Comparison of ENCODE assay signal across 12 mouse cellular contexts in genomic region chr2:6884796-6885711, GRCm38 (mm10).
DNase-seq lines count a peak whose midpoint lies in the region; ATAC-seq and TF ChIP-seq lines count a peak whose summit lies in the region.
"Had no signal": no experiment of that assay in that cellular context is flagged by ENCODE, and none has a peak within 500 bp of the region (broad histone marks: within the 10 kb centered on the region; RNA-seq: fewer than 3 reads in every experiment).

No protein-coding gene starts in this region.

- TF ChIP-seq CTCF in gastrocnemius, adult 2 months (IDR thresholded peaks at IDR 0.05), result no peak

- no peaks in the 10 kb centered on the region for H3K36me3 ChIP-seq in embryonic facial prominence, embryonic 15.5 days
- no peaks in the 10 kb centered on the region for H3K36me3 ChIP-seq in hindbrain, embryonic 16.5 days (ENCODE audit: control insufficient read depth, insufficient read depth, low read length)
- H3K36me3 ChIP-seq in heart, embryonic 12.5 days, result no peaks in the 10 kb centered on the region
- H3K36me3 ChIP-seq: heart, embryonic 13.5 days; liver, embryonic 15.5 days; stomach, embryonic 15.5 days had no signal

- H3K4me2 ChIP-seq in embryonic facial prominence, embryonic 15.5 days (replicated peaks), result no peak overlapping the region
- peak overlapping the region; percentile 40 for H3K4me2 ChIP-seq in hindbrain, embryonic 16.5 days (ENCODE audit: low read length)
- H3K4me2 ChIP-seq in heart, embryonic 12.5 days, result no peak overlapping the region
- H3K4me2 ChIP-seq: heart, embryonic 13.5 days; liver, embryonic 15.5 days; stomach, embryonic 15.5 days had no signal

- no peak overlapping the region for H3K9ac ChIP-seq in embryonic facial prominence, embryonic 15.5 days
- H3K9ac ChIP-seq in hindbrain, embryonic 16.5 days (ENCODE audit: low read depth, low read length), result peak overlapping the region; percentile 70
- no peak overlapping the region for H3K9ac ChIP-seq in heart, embryonic 12.5 days
- H3K9ac ChIP-seq: heart, embryonic 13.5 days; liver, embryonic 15.5 days; stomach, embryonic 15.5 days had no signal

- H3K9me3 ChIP-seq in embryonic facial prominence, embryonic 15.5 days (replicated peaks), result no peaks in the 10 kb centered on the region
- H3K9me3 ChIP-seq in hindbrain, embryonic 16.5 days (ENCODE audit: control insufficient read depth, low read length), result no peaks in the 10 kb centered on the region
- H3K9me3 ChIP-seq in heart, embryonic 12.5 days (replicated peaks), result no peaks in the 10 kb centered on the region
- H3K9me3 ChIP-seq: heart, embryonic 13.5 days; liver, embryonic 15.5 days; stomach, embryonic 15.5 days had no signal

- 59% methylated on average over 8 of the region's 8 CpGs for WGBS in embryonic facial prominence, embryonic 15.5 days
- 14% methylated on average over 8 of the region's 8 CpGs for WGBS in hindbrain, embryonic 16.5 days
- WGBS in heart, embryonic 12.5 days, result 60% methylated on average over 8 of the region's 8 CpGs

- no peaks in the 10 kb centered on the region for H3K27me3 ChIP-seq in embryonic facial prominence, embryonic 15.5 days
- H3K27me3 ChIP-seq in hindbrain, embryonic 16.5 days (replicated peaks; ENCODE audit: control insufficient read depth, insufficient read depth, low read length), result no peaks in the 10 kb centered on the region
- H3K27me3 ChIP-seq in heart, embryonic 12.5 days (replicated peaks), result no peaks in the 10 kb centered on the region
- H3K27me3 ChIP-seq: heart, embryonic 13.5 days; liver, embryonic 15.5 days; stomach, embryonic 15.5 days had no signal

- intact Hi-C loops in gastrocnemius, adult 2 months (cut with DNase I), result no loop called here

- DNase-seq in gastrocnemius, adult 2 months, result no peak
- DNase-seq in gastrocnemius, adult 8-10 months (ENCODE audit: low spot score in 2 of 2), result no peak
- peak; percentile 77 for DNase-seq in retina, embryonic 14.5 days (ENCODE audit: low spot score)
- DNase-seq in kidney, adult 9 months, result no peak
- no peak for DNase-seq in right cerebral cortex, postnatal 36 days (ENCODE audit: low spot score in 2 of 2)
- DNase-seq: kidney, adult 11 months had no signal

- H3K27ac ChIP-seq in gastrocnemius, adult 2 months, result no peak overlapping the region
- H3K27ac ChIP-seq in embryonic facial prominence, embryonic 15.5 days (replicated peaks), result no peak overlapping the region
- H3K27ac ChIP-seq in hindbrain, embryonic 16.5 days (ENCODE audit: low read depth, low read length), result peak overlapping the region; percentile 86
- H3K27ac ChIP-seq in heart, embryonic 12.5 days (ENCODE audit: poor library complexity, severe bottlenecking), result no peak overlapping the region
- H3K27ac ChIP-seq: heart, embryonic 13.5 days; liver, embryonic 15.5 days; stomach, embryonic 15.5 days had no signal

- peak overlapping the region; percentile 15; the same call in 1 of the 2 replicates for H3K4me3 ChIP-seq in gastrocnemius, adult 2 months
- H3K4me3 ChIP-seq in embryonic facial prominence, embryonic 15.5 days (replicated peaks), result peak overlapping the region; percentile 19; the same call in 1 of the 2 replicates
- H3K4me3 ChIP-seq in hindbrain, embryonic 16.5 days (ENCODE audit: low read length), result peak overlapping the region; percentile 59
- no peak overlapping the region for H3K4me3 ChIP-seq in heart, embryonic 12.5 days
- H3K4me3 ChIP-seq: heart, embryonic 13.5 days; liver, embryonic 15.5 days; stomach, embryonic 15.5 days had no signal

- H3K4me1 ChIP-seq in embryonic facial prominence, embryonic 15.5 days, result no peaks in the 10 kb centered on the region
- H3K4me1 ChIP-seq in hindbrain, embryonic 16.5 days (ENCODE audit: control insufficient read depth, insufficient read depth, low read depth, low read length), result peaks cover 4% of the 10 kb centered on the region
- peaks cover 12% of the 10 kb centered on the region for H3K4me1 ChIP-seq in heart, embryonic 12.5 days (replicated peaks)
- H3K4me1 ChIP-seq: liver, embryonic 15.5 days; stomach, embryonic 15.5 days had no signal

- ATAC-seq in embryonic facial prominence, embryonic 15.5 days (ENCODE audit: insufficient number of reproducible peaks, low FRiP score, low TSS enrichment, low read depth), result no peak
- peak; percentile 82 for ATAC-seq in hindbrain, embryonic 16.5 days
- ATAC-seq in heart, embryonic 12.5 days (ENCODE audit: insufficient number of reproducible peaks, low FRiP score), result no peak
